Mouse (Mus musculus) megakaryocyte, adult 5-6 weeks (primary cell): ENCODE measurements around the gene Gm21964. TPM values are rescaled to one million over a fixed set of nuclear protein-coding genes. Genes with fewer than 3 reads are reported as not detected.

ENCODE experiments used
- ATAC-seq: 2 replicates; pipeline ENCODE4 v1.8.0; 2016; ENCODE audit warnings: mild to moderate bottlenecking, inconsistent platforms; ENCODE audit not compliant: poor library complexity, severe bottlenecking
- total RNA-seq, 2 experiments: library from RNA; stranded (forward) in 1 of 2; stranded (reverse) in 1 of 2; fragments of 153-499, 151-499 nt in 1 of 2; fragments of 221-1000, 200-1000 nt in 1 of 2; gene quantifications; 2 replicates each; pipeline versions ENCODE4 v1.2.3 to v1.2.4; 2015 to 2017

The Gm21964 gene
- total RNA-seq (2015) (not detected in 2 replicates), total RNA-seq (2017) (not detected in 2 replicates)

DNA sequence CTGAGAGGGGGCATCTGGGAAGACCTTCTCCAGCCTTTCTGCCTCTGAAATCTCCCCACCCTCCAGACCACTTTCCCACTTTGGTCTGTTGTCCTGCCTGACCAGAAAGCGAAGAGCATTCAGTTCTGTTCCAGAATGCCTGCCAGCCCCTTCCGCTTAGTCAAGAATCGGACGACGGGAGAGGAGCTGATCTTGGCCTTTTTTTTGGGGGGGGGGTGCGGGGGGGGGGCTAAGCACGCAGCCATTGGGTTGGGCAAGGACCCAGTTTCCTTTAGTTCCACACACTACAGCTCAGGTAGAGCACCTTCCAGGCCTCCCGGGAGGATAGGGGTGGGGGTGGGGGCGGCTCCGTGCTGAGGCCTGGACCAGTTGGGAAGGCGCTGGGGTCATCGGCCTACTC is at the start of gene Gm21964:
Gene Gm21964, plus strand, starts transcription at position 301 of the 400 bp plus-strand sequence.
- ATAC-seq, result no peak

DNA sequence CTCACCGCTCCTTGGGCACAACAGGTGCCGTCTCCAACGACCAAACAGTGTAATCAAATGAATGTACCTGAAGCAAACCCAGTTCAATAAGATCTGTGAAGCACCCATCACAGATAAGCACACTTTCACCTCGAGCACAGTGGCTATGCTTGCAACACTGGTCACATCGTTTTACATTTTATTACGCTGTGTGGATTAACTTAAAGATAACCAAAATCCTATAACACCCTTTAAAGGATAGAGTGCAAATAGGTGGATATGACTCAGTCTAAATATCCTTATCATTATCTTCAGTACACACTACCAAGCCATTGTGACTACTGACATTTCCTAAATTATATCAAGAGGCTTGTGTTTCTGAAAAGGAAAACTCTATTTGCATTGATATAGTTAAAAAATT is 49.8 kb upstream of the Gm21964 start:
- no peak for ATAC-seq

GRCm38 (mm10) chr8:110058207-110058606 is 42.8 kb upstream of the Gm21964 start:
- ATAC-seq, result no peak

- no peak for ATAC-seq
Measured at GRCm38 (mm10) chr8:110064161-110064560, 36.8 kb upstream of the Gm21964 start.

- no peak for ATAC-seq
Measured at GRCm38 (mm10) chr8:110064606-110065365, 36.2 kb upstream of the Gm21964 start.

DNA sequence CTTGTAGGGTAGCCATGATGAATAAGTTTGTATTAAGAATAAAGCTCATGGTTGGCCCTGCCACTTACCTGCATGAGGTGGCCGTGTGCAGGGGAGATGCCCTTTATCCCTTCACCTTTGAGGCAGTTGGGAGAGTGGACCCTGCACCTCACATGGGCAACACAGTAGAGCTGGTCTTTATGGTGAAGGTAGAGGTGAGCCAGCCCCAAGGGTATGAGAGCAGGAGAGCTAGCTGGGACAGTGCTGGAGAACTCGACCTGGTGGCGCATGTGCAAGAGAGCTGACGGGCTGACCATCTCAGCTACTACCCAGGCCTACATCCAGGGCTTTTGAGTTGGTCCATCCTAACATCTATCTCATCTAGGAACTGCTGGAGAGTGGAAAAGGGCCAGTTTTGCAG is 35.3 kb upstream of the Gm21964 start:
- no peak for ATAC-seq

DNA sequence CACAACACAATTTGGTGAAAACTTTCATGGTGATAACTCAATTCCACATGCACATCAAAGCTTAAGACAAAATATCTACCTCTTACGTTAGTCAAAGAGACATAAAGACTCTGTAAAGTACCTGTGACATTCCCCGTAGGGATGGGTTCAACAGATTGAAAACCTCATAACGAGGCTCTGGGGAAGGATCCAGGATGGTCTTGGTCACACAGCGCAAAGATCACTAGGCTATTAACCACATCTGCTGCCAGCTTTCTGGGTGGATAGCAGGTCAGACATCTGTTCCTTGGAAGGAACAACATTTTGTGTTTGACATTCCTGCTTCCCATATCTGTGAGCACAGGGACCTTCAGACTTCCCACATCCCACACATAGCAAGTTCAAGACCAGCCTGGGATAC is 31.3 kb upstream of the Gm21964 start:
- no peak for ATAC-seq

GRCm38 (mm10) chr8:110071600-110071999 is 29.4 kb upstream of the Gm21964 start:
- no peak for ATAC-seq

GRCm38 (mm10) chr8:110074496-110074895 is 26.5 kb upstream of the Gm21964 start:
- no peak for ATAC-seq

DNA sequence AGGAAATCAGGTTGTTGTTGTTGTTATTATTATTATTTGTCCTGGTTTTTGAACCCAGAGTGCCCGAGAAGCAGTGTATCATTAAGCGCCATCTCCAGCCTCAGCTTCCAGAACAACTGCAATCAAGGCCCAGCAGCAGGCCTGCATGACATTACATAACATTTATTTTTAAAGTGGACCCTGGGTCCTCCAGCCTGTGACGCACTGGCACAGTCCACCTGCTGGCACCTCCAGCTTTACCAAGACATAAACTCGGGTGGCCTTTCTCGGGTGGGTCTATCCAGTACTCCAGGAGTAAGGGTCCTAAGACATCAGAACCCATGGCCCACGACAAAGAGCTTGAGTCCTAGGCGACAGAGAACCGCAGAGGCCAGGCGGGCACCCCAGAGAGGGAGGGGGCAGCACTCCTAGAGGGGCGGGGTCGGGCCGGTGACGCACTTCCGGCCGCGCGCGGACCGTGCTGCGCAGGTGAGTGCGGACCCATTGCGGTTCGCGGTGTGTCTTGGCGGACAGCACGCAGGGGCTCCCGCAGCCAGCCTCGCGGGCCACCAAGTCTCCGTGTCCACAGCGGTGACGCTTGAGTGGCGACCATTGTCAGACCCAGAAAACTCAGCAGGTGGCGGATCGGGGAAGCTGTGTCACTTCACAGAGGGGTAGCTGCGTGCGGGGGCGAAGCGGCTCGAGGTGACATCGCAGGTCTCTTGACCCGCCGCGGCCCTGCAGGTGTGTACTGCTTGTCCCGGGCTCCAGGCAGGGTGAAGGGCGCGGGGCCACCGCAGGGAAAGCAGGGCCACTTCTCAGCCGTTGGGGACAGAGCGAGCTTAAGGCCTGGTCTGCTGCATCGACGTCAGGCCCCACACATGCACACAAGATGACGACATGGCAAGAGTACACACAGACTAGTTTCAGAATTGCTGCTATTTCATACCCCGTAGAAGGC is 21.5 kb upstream of the Gm21964 start, which contains the start of gene Zfp612:
Gene Zfp612, plus strand, starts transcription at position 465 of the 940 bp plus-strand sequence.
- 0 out of 2 replicates have a peak, but pooled peaks have one; percentile 27 for ATAC-seq

GRCm38 (mm10) chr8:110082416-110083105 is 18.4 kb upstream of the Gm21964 start:
- ATAC-seq, result no peak

DNA sequence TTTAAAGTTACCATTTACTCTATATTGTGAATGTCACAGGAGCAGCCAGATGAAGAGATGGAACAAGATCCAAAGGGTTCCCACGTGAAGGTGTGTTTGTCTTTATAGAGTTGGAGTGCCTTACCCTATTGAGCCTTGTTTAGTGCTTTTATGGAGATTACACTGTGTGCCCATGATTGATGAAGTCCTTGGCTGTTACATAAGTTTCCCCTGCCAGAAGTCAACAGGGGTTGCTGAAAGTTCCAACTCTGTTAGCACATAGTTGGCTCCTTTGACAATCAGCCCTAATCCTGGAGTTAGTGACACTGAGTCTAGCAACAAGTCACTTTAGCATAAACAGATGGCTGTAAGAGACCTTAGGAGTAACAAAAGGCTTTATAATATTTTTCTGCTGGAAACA is 9.1 kb upstream of the Gm21964 start:
- no peak for ATAC-seq

- ATAC-seq, result no peak
Measured at GRCm38 (mm10) chr8:110101676-110102075, 669 bp downstream of the Gm21964 start.

GRCm38 (mm10) chr8:110102653-110103052 is 1.6 kb downstream of the Gm21964 start, which contains the start of gene Gm17720:
Gm17720 (minus strand) TSS chr8:110102753.
- ATAC-seq, result no peak

GRCm38 (mm10) chr8:110119715-110120114 is 18.7 kb downstream of the Gm21964 start:
- ATAC-seq, result no peak

DNA sequence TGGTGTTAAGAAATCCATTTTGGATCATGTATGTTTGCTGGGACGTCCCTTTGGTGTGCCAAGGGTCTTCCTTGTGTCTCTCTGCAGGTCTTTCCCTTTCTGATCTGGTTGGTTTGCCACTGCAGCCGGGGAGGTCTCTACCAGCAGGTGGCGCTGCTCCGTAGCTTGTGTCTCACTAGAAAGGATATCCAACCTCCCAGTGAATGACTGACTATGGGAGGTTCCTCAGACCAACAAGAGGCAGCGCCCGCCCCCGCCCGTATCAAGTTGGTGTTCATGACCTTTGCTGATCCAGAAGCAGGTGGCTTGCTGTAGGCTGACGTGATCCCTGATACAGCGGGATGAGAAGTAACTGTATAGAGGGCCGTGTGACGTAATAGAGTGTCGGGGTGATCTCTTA is 29.5 kb downstream of the Gm21964 start:
- no peak for ATAC-seq

DNA sequence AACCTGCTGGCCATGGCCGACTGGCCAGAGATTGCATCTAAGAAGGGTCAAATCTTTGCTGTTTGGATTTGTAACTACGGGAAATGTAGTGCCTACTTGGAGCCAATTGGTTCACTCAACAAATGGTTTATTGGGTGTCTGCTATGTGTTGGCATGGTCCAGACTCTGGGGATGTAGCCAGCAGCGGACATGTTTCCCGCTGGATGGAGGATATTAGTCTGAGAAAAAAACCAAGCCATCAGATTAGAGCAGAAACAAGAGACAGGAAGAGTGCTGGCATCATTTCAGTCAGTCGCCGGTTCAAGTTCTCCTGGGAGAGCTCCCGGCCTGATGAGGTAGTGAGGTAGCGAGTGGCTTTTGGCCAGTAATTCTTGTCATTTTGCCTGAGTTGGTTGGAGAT is 33.2 kb downstream of the Gm21964 start:
- ATAC-seq, result no peak

- ATAC-seq, result no peak
Measured at GRCm38 (mm10) chr8:110135515-110135914, 34.5 kb downstream of the Gm21964 start.

DNA sequence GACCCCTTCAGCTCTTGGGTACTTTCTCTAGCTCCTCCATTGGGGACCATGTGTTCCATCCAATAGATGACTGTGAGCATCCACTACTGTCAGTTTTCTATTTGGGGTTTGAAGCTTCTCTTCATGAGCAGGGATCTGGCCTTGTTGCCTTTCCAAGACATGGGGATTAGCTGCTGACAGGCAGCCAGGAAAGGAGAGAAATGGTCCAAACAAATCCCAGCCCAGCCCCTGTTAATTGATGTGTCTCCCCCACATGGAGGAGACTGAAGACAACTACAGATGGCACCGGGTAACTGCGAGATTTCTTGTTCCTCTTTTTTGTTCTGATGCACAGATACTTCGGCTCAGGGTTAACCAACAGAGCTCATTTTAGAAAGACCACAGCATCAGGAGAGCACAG is 39.1 kb downstream of the Gm21964 start:
- ATAC-seq, result no peak

- ATAC-seq, result no peak
Measured at GRCm38 (mm10) chr8:110140770-110141169, 39.8 kb downstream of the Gm21964 start.

- peak; percentile 70 for ATAC-seq
Measured at GRCm38 (mm10) chr8:110145538-110145937, 44.5 kb downstream of the Gm21964 start.
